Mouse (Mus musculus): ENCODE results near the gene Tcf20.

Tcf20 gene

DNA sequence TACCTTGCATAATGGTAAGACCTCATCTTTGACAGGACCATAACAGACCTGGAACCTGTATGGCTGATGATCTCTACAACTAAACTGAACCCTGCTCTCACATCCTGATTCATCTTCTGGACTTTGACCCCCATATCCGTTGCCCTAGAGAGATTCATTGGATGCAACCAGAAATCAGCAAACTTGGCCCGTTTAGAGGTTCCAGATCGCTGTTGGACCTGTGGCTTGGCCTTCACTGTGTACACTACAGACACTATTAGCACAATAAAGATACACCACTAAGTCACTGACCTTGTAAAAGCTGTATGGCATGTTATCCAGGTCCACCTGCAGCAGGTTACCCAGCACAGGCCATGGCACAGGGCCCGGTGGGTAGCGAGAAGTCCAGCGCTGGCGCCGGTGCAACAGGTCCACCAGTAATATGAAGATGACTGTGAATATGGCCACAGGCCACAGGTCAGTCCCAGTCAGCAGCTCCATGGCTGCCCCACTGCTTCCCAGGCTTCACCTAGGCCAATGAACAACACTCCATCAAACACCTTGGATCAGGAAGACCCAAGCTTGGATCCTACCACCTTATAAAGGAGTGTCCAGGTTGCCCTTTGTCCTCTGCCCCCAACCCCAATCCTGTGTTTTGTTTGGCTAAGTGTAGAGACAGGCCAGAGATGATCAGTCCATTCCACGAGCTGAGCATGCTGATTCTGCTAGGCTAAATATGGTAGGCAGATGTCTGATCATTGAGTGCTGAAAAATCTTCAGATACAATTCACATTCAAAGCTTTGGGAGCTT, 223.8 kb downstream of the Tcf20 start, which contains the start of gene Cyp2d40:
Gene Cyp2d40 (minus strand): TSS at position 553 of the 790 bp plus-strand sequence.
- no peak for ATAC-seq (ENCODE audit: insufficient number of reproducible peaks, low FRiP score, low TSS enrichment)

Data from cerebellum, adult (tissue).